Comparison of ENCODE assay signal across 8 mouse cellular contexts in the genomic region with DNA sequence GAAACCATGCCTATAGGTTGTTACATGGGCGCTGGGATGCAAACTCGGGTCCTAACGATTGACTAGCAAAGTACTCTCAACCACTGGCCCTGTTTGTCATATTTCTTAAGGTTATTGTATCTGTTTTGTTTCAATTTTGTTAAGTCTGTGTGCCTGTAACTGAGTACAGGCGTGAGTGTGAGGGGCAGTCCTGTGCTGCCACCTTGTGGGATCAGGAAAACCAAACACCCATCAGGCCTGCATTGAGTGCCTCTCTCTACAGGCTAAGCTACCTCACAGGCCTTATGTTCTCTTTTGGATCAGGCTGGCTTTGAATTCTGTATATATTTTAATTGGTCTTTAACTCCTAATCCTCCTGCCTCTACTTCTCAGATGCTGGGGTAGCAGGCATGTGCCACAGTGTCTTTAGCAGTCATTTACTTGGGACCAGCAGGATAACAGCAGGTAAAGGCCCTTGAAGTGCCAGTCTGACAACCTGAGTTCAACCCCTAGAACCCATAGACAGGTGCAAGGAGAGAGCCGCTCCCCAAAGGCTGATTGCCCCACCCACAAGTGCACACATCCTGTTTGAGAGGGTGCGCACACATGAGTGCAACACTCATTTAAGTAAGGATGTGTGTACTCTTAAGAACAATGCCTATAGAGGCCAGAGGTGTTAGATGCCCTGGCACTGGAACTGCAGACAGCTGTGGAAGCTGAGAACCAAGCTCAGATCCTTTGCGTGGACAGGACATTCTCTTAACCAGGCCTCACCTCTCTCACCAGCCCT. TPM values are rescaled to one million over a fixed set of nuclear protein-coding genes. Genes with fewer than 3 reads are reported as not detected.
DNase-seq lines count a peak whose midpoint lies in the region; ATAC-seq and TF ChIP-seq lines count a peak whose summit lies in the region.

No protein-coding gene starts in this region.

- TF ChIP-seq POLR2A in testis, adult 2 months (IDR thresholded peaks at IDR 0.05; ENCODE audit: control insufficient read depth, low read depth, low read length): no peak
- no peak for TF ChIP-seq POLR2A in cortical plate, adult 2 months (IDR thresholded peaks at IDR 0.05; ENCODE audit: extremely low read depth, insufficient read depth, low read length)
- no peak for TF ChIP-seq POLR2A in small intestine, adult 2 months (IDR thresholded peaks at IDR 0.05; ENCODE audit: low read depth, low read length)

- no peaks in the 10 kb centered on the region for H3K27me3 ChIP-seq in testis, adult 2 months (ENCODE audit: control insufficient read depth, insufficient read depth, low read length)
- H3K27me3 ChIP-seq in small intestine, adult 2 months (ENCODE audit: control insufficient read depth, insufficient read depth, low read length): no peaks in the 10 kb centered on the region

- no peak overlapping the region for H3K27ac ChIP-seq in testis, adult 2 months (ENCODE audit: control insufficient read depth, insufficient read depth, low read depth, low read length)
- H3K27ac ChIP-seq in cortical plate, adult 2 months (ENCODE audit: insufficient read depth, low read length): no peak overlapping the region
- H3K27ac ChIP-seq in small intestine, adult 2 months (ENCODE audit: insufficient read depth, low read depth, low read length): no peak overlapping the region

- H3K4me3 ChIP-seq in testis, adult 2 months (ENCODE audit: control insufficient read depth, low read depth, low read length): no peak overlapping the region
- no peak overlapping the region for H3K4me3 ChIP-seq in cortical plate, adult 2 months (ENCODE audit: insufficient read depth, low read length)
- no peak overlapping the region for H3K4me3 ChIP-seq in small intestine, adult 2 months (ENCODE audit: low read depth, low read length)

- no peak for DNase-seq in frontal cortex, postnatal 25 days (ENCODE audit: low spot score in 2 of 2)
- DNase-seq in testis, postnatal 14 days (ENCODE audit: low spot score): no peak
- peak; percentile 15 for DNase-seq in layer of hippocampus, adult 9-10 months (ENCODE audit: low spot score)

- H3K4me1 ChIP-seq in testis, adult 2 months (ENCODE audit: control insufficient read depth, insufficient read depth, low read length): no peaks in the 10 kb centered on the region
- no peaks in the 10 kb centered on the region for H3K4me1 ChIP-seq in cortical plate, adult 2 months (ENCODE audit: control insufficient read depth, insufficient read depth, low read length)
- no peaks in the 10 kb centered on the region for H3K4me1 ChIP-seq in small intestine, adult 2 months (ENCODE audit: control insufficient read depth, insufficient read depth, insufficient read length, low read length)

- TF ChIP-seq CTCF in testis, adult 2 months (IDR thresholded peaks at IDR 0.05; ENCODE audit: control insufficient read depth, insufficient read depth, insufficient replicate concordance, low read depth, low read length): peak; percentile 59; the same call in 1 of the 2 replicates
- peak; percentile 75 for TF ChIP-seq CTCF in cortical plate, adult 2 months (IDR thresholded peaks at IDR 0.05; ENCODE audit: extremely low read depth, insufficient read depth, low read length)
- peak; percentile 61; the same call in 1 of the 2 replicates for TF ChIP-seq CTCF in small intestine, adult 2 months (IDR thresholded peaks at IDR 0.05; ENCODE audit: extremely low read depth, insufficient read length, insufficient replicate concordance, low read depth, low read length)

- 70% methylated on average over 7 of the region's 7 CpGs for WGBS in small intestine, adult 2 months

- peaks cover 4% of the 10 kb centered on the region for H3K36me3 ChIP-seq in testis, adult 2 months (ENCODE audit: control insufficient read depth, insufficient read depth, low read length)
- peaks cover 29% of the 10 kb centered on the region for H3K36me3 ChIP-seq in small intestine, adult 2 months (ENCODE audit: control insufficient read depth, insufficient read depth, low read length)

- peak; percentile 83; the same call in 1 of the 2 replicates for ATAC-seq in frontal cortex, adult (ENCODE audit: low TSS enrichment)
- ATAC-seq in inflammation-experienced regulatory T-cells, adult 6 months: no peak

RNA-seq across cellular contexts. Expression of gene Eya3, which starts 38.2 kb away (rescaled TPM):
- 56.3 and 65.2 TPM in 2 replicates for polyA plus RNA-seq in testis, adult 2 months (2012; rRNA removed)
- polyA plus RNA-seq in cortical plate, adult 2 months (2012; rRNA removed): 24.5 and 25.5 TPM in 2 replicates
- 13.3 and 20.7 TPM in 2 replicates for polyA plus RNA-seq in small intestine, adult 2 months (2012; rRNA removed)
- 10 to 100 TPM; 29.4 to 32.5 (median 32.1) TPM for polyA plus RNA-seq in inflammation-experienced regulatory T-cells, adult 6 months (2017; shearing (Covaris generic))

RNA-seq across cellular contexts. Expression of gene Xkr8, which starts 55.4 kb away (rescaled TPM):
- 141 and 155 TPM in 2 replicates for polyA plus RNA-seq in testis, adult 2 months (2012; rRNA removed)
- 2.8 and 3.0 TPM in 2 replicates for polyA plus RNA-seq in cortical plate, adult 2 months (2012; rRNA removed)
- 3.2 and 6.0 TPM in 2 replicates for polyA plus RNA-seq in small intestine, adult 2 months (2012; rRNA removed)
- 1 to 10 TPM; 2.4 to 9.2 (median 7.8) TPM for polyA plus RNA-seq in inflammation-experienced regulatory T-cells, adult 6 months (2017; shearing (Covaris generic))

Comparison
In these comparisons a context has a peak if more than half of its experiments do, and no peak if none do; other contexts are left out.
1. RNA of gene Xkr8, which starts 55.4 kb away (polyA plus RNA-seq): 141 to 155 TPM in testis, adult 2 months; 2.4 to 9.2 TPM in inflammation-experienced regulatory T-cells, adult 6 months, 3.2 to 6.0 TPM in small intestine, adult 2 months and 2.8 to 3.0 TPM in cortical plate, adult 2 months; every median in the first group is over 10 times any median in the second.
2. Peak in every context shown above with its lines, with median percentiles within 50 percentile points of each other: CTCF ChIP-seq.